Mouse (Mus musculus) brain, embryonic 18.5 days (tissue): Measurements from ENCODE around the gene Tubb2a.
A peak's percentile ranks its signal among the peaks of the same experiment; 100 is the strongest.

Experiments used
- DNase-seq: peaks from one replicate; pipeline ENCODE4 v3.0.0-alpha.2; 2012; ENCODE audit warnings: low read depth, low spot score

Tubb2a gene

DNA sequence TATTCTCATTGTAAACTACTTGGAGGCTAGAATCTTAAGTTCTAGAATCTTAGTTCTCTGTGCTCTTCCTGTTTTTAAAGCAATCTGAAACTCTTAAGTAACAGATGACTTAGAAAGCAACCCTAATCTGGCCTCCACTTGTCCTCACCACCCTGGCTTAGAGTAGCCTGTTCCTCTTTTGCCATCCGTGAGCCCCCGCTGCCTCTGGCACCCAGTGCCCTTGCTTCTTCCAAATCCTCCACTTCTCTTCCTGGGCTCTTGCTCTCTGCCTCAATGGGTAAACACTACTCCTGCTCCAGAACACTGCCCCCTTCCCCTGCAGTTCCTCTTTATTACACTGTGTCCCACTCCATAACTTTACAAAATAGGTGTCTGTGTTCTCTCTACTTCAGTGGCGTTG, 26.1 kb downstream of the Tubb2a start:
- no peak for DNase-seq

- no peak for DNase-seq
Observed at GRCm38 (mm10) chr13:34050479-34050878, 27.3 kb downstream of the Tubb2a start.

GRCm38 (mm10) chr13:34047526-34047925, 30.3 kb downstream of the Tubb2a start:
- DNase-seq = no peak

- peak; percentile 77 for DNase-seq
Observed at GRCm38 (mm10) chr13:34046421-34047012, 31.3 kb downstream of the Tubb2a start.

- no peak for DNase-seq
Observed at GRCm38 (mm10) chr13:34045511-34046249, 32.1 kb downstream of the Tubb2a start.

DNA sequence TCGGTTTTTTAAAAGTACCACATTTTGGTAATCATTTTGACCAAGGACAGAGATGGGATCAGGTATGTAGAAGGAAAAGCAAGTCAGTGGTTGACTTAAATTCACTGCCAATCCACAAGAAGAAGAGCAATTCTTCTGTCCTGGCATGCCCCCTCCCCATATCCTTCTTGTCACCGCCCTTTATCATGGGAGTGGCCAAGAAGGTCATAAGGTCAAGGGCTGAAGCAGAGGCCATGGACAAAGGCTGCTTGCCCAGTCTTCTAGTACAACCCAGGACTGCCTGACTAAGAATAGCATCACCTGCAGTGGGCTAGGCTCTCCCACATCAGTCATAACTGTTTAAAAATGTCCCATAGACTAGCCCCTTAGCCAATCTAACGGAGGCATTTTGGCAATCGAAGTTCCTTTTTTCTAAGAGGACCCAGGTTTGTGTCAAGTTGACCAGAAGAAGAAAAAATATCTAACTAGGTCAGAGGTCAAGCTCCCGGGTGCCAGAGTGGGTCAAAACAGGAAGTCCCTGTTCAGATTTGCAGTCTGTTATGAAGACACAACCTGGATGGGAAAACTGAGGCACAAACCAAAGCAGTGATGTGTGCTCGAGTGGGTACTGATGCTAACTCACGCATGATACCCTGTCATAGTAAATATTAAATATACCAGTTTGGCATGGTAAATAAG, 34.0 kb downstream of the Tubb2a start:
- DNase-seq = no peak

- DNase-seq = no peak
Observed at GRCm38 (mm10) chr13:34040091-34040490, 37.7 kb downstream of the Tubb2a start.

GRCm38 (mm10) chr13:34038901-34039341, 38.9 kb downstream of the Tubb2a start:
- no peak for DNase-seq

- no peak for DNase-seq
Observed at GRCm38 (mm10) chr13:34038056-34038432, 39.8 kb downstream of the Tubb2a start.

DNA sequence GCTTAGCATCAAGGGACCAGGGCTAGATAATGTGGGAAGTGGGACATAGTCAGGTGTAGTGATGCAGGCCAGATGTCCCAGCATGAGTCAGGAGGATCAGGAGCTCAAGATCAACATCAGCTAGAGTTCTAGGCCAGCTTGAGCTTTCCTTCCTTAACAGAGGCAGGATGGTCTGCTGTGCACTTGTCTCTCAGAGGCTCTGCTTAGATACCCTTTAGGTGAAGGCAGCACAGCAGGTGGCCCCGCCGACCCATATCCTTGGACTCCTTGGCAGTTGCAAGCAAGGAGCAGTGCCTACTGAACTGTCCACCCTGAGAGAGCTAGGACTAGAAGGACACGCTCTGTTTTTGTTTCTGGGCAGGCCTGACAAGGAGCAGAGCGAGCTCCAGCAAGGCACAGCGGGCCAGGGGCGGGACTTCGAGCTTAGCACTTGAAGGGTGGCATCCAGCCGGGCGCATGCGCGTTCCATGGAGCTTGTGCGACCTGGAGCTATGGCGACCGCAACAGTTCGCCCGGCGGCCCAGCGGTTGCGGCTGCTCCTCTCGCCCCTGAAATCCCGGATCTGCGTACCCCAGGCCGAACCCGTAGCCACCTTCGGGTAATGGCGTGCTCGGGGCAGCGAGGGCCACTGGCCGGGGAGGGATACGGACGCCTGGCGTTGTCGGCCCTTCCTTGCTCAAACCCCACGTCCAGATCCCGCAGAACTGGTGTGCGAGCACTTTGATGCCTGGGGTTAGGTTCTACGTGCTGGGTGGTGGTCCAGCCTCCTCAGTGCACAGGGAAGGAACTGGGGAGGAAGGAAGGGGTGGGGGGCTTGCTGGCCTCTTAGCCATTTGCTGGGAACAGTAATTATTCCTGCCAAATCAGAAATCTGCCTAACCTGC, 40.4 kb downstream of the Tubb2a start, which contains the start of gene Bphl:
Bphl (plus strand) TSS at position 426 of the 884 bp plus-strand sequence.
- peak; percentile 85 for DNase-seq

DNA sequence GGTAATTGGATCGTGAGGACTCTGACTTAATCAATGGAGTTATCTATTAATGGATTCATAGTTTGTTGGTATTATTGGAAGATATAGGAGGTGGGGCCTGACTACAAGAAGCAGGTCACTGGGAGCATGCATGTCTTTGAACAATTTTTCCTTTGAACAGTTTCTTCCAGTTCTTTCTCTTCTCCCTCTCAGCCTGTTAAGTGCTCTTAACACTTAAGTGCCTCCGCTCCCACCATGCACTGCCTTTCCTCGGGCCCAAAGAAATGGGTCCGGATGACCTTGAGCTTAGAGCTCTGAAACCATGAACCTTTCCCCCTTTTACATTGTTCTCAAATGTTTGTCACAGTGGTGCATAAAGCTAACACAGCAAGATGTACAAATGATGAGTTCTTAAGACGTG, 41.1 kb downstream of the Tubb2a start:
- DNase-seq = no peak

- no peak for DNase-seq
Observed at GRCm38 (mm10) chr13:34035424-34035823, 42.4 kb downstream of the Tubb2a start.

- DNase-seq = no peak
Observed at GRCm38 (mm10) chr13:34032041-34032440, 45.8 kb downstream of the Tubb2a start.
